Mouse (Mus musculus): ENCODE results near the gene Bag6. TPM values are rescaled to one million over a fixed set of nuclear protein-coding genes. Genes with fewer than 3 reads are reported as not detected.

The Bag6 gene
- polyA plus RNA-seq, 1 experiment from 2014 or later = 96.0 TPM

DNA sequence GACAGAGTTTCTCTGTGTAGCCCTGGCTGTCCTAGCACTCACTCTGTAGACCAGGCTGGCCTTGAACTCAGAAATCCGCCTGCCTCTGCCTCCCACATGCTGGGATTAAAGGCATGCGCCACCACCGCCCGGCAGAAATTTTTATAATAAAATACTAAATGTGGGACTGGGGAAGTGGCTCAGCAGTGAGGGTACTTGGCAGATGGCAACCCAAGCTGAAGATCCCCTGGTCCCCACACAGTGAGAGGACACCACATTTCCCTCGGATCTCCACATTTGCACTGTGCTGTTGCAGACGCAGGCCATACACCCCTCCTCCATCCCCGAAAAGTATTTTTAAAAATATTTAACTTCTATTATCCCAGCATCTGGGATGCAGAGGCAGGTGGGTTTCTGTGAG is 1.5 kb upstream of the Bag6 start:
- no peaks in the 10 kb centered on the region for H3K27me3 ChIP-seq (ENCODE audit: control insufficient read depth, insufficient read depth, low read length)
- no peaks in the 10 kb centered on the region for H3K9me3 ChIP-seq (ENCODE audit: control insufficient read depth, low read length)
- H3K4me2 ChIP-seq = no peak overlapping the region
- H3K9ac ChIP-seq (ENCODE audit: low read length) = no peak overlapping the region
- DNase-seq (ENCODE audit: low spot score, missing footprints) (no peak), ATAC-seq (ENCODE audit: low FRiP score) (no peak)
- no peak overlapping the region for H3K4me3 ChIP-seq (ENCODE audit: low read depth, low read length)
- H3K27ac ChIP-seq (ENCODE audit: low read depth, low read length) = no peak overlapping the region
- peaks cover 12% of the 10 kb centered on the region for H3K4me1 ChIP-seq (ENCODE audit: control insufficient read depth, insufficient read depth, low read length)
- WGBS = 92% methylated on average over 7 of the region's 7 CpGs
- H3K36me3 ChIP-seq (ENCODE audit: control insufficient read depth, insufficient read depth, low read length) = peaks cover 2% of the 10 kb centered on the region; the same call in 1 of the 2 replicates

DNA sequence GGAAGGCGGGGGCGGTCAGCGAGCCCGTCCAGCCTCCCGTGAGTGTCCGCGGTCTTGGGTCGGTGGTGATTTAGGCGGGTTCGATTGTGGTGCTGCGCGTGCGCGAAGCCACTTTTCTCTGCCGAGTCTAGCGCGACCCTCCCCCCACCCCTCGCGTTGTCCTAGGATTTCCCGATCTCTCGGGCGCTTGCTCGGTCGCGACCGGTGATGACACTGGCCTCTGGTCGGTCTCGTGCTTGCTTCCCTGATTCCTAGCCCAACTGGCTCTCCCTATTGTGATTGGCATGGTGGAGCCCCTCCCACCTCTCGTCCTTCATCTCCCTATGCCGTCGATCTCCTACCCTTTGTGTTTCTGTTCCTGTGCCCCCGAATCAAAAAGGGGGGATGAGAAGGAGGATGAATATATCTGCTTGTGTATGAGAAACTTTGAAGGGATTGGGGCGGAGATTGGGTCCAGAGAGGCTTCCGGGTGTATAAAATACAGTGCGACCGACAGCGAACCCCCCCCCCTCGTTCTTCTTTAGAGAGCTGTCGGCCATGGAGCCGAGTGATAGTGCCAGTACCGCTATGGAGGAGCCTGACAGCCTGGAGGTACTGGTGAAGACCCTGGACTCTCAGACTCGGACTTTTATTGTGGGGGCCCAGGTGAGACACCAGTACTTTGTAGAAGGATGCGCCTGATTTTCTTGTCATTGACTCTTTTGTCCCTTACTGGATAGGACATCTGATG is 778 bp downstream of the Bag6 start:
- peak overlapping the region; percentile 91 for H3K27ac ChIP-seq (ENCODE audit: low read depth, low read length)

DNA sequence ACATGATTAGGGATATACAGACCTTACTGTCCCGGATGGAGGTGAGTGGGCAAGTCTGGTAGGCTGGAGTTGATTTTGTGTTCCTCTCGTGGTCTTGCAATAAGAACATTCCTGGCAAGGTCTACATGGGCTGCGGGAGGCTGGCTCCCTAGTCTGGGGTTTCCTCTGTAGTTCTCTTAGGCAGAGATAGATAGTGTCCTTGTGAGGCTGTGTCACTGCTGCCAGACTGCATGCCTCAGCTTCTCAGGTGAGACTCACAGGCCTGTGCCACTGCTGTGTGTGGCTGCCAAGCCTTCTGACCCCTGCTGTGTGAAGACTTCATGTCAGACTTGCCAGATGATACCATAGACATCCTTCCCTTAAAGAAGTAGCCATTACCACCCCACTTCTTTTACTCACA is 4.3 kb downstream of the Bag6 start:
- Histone ChIP-seq H3K4me2 (no peak overlapping the region), H3K27me3 (ENCODE audit: control insufficient read depth, insufficient read depth, low read length) (no peaks in the 10 kb centered on the region; the same call in 1 of the 2 replicates), H3K9me3 (ENCODE audit: control insufficient read depth, low read length) (no peaks in the 10 kb centered on the region; the same call in 1 of the 2 replicates), H3K4me3 (ENCODE audit: low read depth, low read length) (no peak overlapping the region), H3K4me1 (ENCODE audit: control insufficient read depth, insufficient read depth, low read length) (peaks cover 12% of the 10 kb centered on the region), H3K9ac (ENCODE audit: low read length) (no peak overlapping the region), H3K27ac (ENCODE audit: low read depth, low read length) (no peak overlapping the region), H3K36me3 (ENCODE audit: control insufficient read depth, insufficient read depth, low read length) (peaks cover 41% of the 10 kb centered on the region)
- 95% methylated on average over 3 of the region's 3 CpGs for WGBS
- ATAC-seq (ENCODE audit: low FRiP score) (no peak), DNase-seq (ENCODE audit: low spot score, missing footprints) (no peak)

More for the DNA sequence above, 778 bp downstream of the Bag6 start:
- peak; percentile 91 for DNase-seq (ENCODE audit: low spot score, missing footprints)
- Histone ChIP-seq H3K36me3 (ENCODE audit: control insufficient read depth, insufficient read depth, low read length) (peaks cover 10% of the 10 kb centered on the region), H3K4me3 (ENCODE audit: low read depth, low read length) (peak overlapping the region; percentile 87), H3K9ac (ENCODE audit: low read length) (peak overlapping the region; percentile 76), H3K27me3 (ENCODE audit: control insufficient read depth, insufficient read depth, low read length) (no peaks in the 10 kb centered on the region), H3K9me3 (ENCODE audit: control insufficient read depth, low read length) (no peaks in the 10 kb centered on the region), H3K4me1 (ENCODE audit: control insufficient read depth, insufficient read depth, low read length) (peaks cover 12% of the 10 kb centered on the region), H3K4me2 (peak overlapping the region; percentile 85)
- peak; percentile 80 for ATAC-seq (ENCODE audit: low FRiP score)
- WGBS = under 1% methylated on average over 43 of the region's 43 CpGs

DNA sequence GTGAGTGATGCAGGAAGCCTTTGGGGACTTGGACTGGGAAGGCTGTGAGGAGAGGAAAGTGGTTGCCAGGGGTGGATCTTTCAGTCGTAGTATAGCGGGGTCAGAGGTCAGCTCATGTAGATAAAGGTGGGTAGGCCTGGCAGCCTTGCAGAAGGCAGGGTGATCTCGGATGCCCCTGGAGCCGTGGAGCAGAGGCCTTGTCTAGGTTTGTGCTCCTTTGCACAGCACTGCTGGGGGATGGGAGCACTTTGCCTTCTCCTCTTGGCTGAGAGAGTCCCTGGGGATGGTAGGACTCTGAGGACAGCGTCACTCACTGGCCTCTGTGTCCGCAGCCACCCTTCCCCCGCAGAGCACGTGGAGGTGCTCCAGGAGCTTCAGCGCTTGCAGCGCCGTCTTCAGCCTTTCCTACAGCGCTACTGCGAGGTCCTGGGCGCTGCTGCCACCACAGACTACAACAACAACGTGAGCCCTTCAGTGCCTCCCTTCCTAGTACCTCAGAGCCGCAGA is 5.6 kb downstream of the Bag6 start:
- no peaks in the 10 kb centered on the region; the same call in 1 of the 2 replicates for H3K27me3 ChIP-seq (ENCODE audit: control insufficient read depth, insufficient read depth, low read length)
- no peaks in the 10 kb centered on the region; the same call in 1 of the 2 replicates for H3K9me3 ChIP-seq (ENCODE audit: control insufficient read depth, low read length)
- DNase-seq (ENCODE audit: low spot score, missing footprints) (no peak), ATAC-seq (ENCODE audit: low FRiP score) (no peak)
- no peak overlapping the region for H3K27ac ChIP-seq (ENCODE audit: low read depth, low read length)
- no peak overlapping the region for H3K9ac ChIP-seq (ENCODE audit: low read length)
- H3K4me3 ChIP-seq (ENCODE audit: low read depth, low read length) = no peak overlapping the region
- WGBS = 84% methylated on average over 15 of the region's 16 CpGs
- no peak overlapping the region for H3K4me2 ChIP-seq
- peaks cover 54% of the 10 kb centered on the region for H3K36me3 ChIP-seq (ENCODE audit: control insufficient read depth, insufficient read depth, low read length)
- peaks cover 12% of the 10 kb centered on the region for H3K4me1 ChIP-seq (ENCODE audit: control insufficient read depth, insufficient read depth, low read length)

DNA sequence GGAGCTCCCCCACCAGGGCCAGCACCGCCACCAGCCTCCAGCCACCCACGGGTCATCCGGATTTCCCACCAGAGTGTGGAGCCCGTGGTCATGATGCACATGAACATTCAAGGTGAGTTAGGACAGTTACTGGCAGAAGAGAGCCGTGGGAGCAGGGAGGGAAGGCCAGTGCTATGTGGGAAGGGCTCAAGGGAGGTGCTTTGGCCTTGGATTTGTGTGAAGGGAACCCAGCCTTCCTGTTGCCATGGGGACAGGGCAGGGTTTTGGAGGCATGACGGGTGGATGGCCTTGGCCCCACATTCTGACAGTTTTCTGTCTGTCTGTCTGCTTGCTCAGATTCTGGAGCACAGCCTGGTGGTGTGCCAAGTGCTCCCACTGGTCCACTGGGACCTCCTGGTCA is 7.0 kb downstream of the Bag6 start:
- Histone ChIP-seq H3K9ac (ENCODE audit: low read length) (no peak overlapping the region), H3K9me3 (ENCODE audit: control insufficient read depth, low read length) (no peaks in the 10 kb centered on the region; the same call in 1 of the 2 replicates), H3K27me3 (ENCODE audit: control insufficient read depth, insufficient read depth, low read length) (no peaks in the 10 kb centered on the region; the same call in 1 of the 2 replicates), H3K4me1 (ENCODE audit: control insufficient read depth, insufficient read depth, low read length) (peaks cover 4% of the 10 kb centered on the region), H3K4me3 (ENCODE audit: low read depth, low read length) (no peak overlapping the region), H3K36me3 (ENCODE audit: control insufficient read depth, insufficient read depth, low read length) (peaks cover 64% of the 10 kb centered on the region), H3K4me2 (no peak overlapping the region), H3K27ac (ENCODE audit: low read depth, low read length) (no peak overlapping the region)
- no peak for ATAC-seq (ENCODE audit: low FRiP score)
- 93% methylated on average over 6 of the region's 6 CpGs for WGBS
- DNase-seq (ENCODE audit: low spot score, missing footprints) = no peak

DNA sequence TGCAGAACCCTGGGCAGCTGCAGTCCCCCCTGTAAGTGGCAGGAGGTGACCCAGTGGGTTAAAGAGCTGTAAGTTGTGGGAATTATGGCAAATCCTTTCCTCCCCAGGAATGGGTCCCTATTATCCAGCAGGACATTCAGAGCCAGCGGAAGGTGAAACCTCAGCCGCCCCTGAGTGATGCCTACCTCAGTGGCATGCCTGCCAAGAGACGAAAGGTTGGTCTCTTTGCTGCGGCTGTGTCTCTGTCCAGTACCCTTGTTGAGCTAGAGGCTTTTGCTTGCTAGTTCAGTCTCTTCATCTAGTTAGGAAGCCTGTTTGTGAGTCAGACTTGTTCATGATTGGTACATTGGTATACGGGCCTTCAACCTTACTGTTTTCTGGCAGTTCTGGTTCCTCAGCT is 11.2 kb downstream of the Bag6 start:
- 87% methylated on average over 5 of the region's 5 CpGs for WGBS
- no peak overlapping the region for H3K27ac ChIP-seq (ENCODE audit: low read depth, low read length)
- H3K4me1 ChIP-seq (ENCODE audit: control insufficient read depth, insufficient read depth, low read length) = no peaks in the 10 kb centered on the region
- no peak overlapping the region for H3K4me3 ChIP-seq (ENCODE audit: low read depth, low read length)
- DNase-seq (ENCODE audit: low spot score, missing footprints) (no peak), ATAC-seq (ENCODE audit: low FRiP score) (no peak)
- H3K36me3 ChIP-seq (ENCODE audit: control insufficient read depth, insufficient read depth, low read length) = peaks cover 66% of the 10 kb centered on the region
- H3K9me3 ChIP-seq (ENCODE audit: control insufficient read depth, low read length) = no peaks in the 10 kb centered on the region; the same call in 1 of the 2 replicates
- no peak overlapping the region for H3K9ac ChIP-seq (ENCODE audit: low read length)
- no peak overlapping the region for H3K4me2 ChIP-seq
- no peaks in the 10 kb centered on the region; the same call in 1 of the 2 replicates for H3K27me3 ChIP-seq (ENCODE audit: control insufficient read depth, insufficient read depth, low read length)

DNA sequence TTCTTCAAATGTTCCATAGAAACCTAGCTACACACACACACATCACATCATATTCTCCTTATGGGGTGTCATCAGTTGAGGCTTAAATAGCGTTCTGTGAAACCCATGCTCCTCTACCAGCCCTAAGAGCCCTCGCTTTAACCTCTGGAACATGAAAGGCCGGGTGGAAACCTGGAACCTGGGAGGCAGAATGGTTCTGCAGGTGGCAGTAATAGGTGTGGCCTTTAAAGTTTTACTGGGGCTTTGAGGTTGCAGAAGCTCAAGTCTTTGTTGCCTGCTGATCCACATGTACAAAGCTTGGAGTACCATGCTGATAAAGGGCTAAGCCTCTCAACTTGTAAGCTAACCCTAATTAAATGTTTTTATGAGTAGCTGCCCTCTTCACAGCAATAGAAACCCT is 12.4 kb downstream of the Bag6 start:
- H3K4me1 ChIP-seq (ENCODE audit: control insufficient read depth, insufficient read depth, low read length) = no peaks in the 10 kb centered on the region
- peaks cover 66% of the 10 kb centered on the region for H3K36me3 ChIP-seq (ENCODE audit: control insufficient read depth, insufficient read depth, low read length)
- WGBS = 61% methylated on average over 3 of the region's 3 CpGs
- no peak overlapping the region for H3K4me2 ChIP-seq
- H3K9me3 ChIP-seq (ENCODE audit: control insufficient read depth, low read length) = no peaks in the 10 kb centered on the region; the same call in 1 of the 2 replicates
- ATAC-seq (ENCODE audit: low FRiP score) (no peak), DNase-seq (ENCODE audit: low spot score, missing footprints) (peak; percentile 90)
- no peaks in the 10 kb centered on the region; the same call in 1 of the 2 replicates for H3K27me3 ChIP-seq (ENCODE audit: control insufficient read depth, insufficient read depth, low read length)
- no peak overlapping the region for H3K4me3 ChIP-seq (ENCODE audit: low read depth, low read length)
- H3K9ac ChIP-seq (ENCODE audit: low read length) = no peak overlapping the region
- H3K27ac ChIP-seq (ENCODE audit: low read depth, low read length) = no peak overlapping the region; the same call in 1 of the 2 replicates

DNA sequence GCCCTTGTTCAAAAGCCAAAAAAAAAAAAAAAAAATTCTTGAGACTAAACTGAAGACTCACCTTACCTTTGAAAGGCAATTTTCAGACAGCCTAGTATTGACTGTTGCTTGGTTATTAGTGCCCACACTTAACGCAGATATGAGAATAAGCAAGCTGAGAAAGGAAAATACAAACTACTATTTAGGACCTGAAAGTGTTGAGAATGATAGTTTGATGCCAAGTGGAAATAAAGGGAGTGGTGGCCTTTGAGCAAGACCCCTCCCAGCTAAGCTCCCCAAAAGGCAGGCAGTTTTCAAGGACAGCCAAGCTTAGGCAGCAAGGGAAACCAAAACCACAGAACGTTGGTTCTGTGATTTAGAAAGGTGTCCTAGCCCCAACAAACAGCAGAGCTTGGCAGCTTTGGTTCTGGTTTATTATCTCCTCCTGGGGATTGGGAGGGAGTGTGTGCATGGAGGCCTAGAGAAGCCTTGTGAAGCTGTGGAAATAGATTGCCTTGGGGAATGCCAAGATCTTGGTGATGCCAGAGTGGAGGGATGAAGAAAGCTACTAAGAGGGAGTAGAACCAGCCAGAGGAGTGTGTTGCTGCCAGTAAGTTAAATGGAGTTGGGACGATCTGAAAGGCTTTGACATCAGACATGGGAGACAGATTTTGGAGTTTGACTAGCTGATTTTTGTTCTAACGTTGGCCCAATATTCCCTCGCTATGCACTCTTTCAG is 13.1 kb downstream of the Bag6 start:
- no peaks in the 10 kb centered on the region for H3K4me1 ChIP-seq (ENCODE audit: control insufficient read depth, insufficient read depth, low read length)
- DNase-seq (ENCODE audit: low spot score, missing footprints) (no peak), ATAC-seq (ENCODE audit: low FRiP score) (0 out of 2 replicates have a peak, but pooled peaks have one; percentile 16)
- peaks cover 66% of the 10 kb centered on the region for H3K36me3 ChIP-seq (ENCODE audit: control insufficient read depth, insufficient read depth, low read length)
- WGBS = 72% methylated on average over 5 of the region's 5 CpGs
- no peak overlapping the region for H3K27ac ChIP-seq (ENCODE audit: low read depth, low read length)
- H3K9me3 ChIP-seq (ENCODE audit: control insufficient read depth, low read length) = no peaks in the 10 kb centered on the region; the same call in 1 of the 2 replicates
- no peak overlapping the region for H3K4me2 ChIP-seq
- H3K9ac ChIP-seq (ENCODE audit: low read length) = no peak overlapping the region
- no peak overlapping the region for H3K4me3 ChIP-seq (ENCODE audit: low read depth, low read length)
- H3K27me3 ChIP-seq (ENCODE audit: control insufficient read depth, insufficient read depth, low read length) = no peaks in the 10 kb centered on the region; the same call in 1 of the 2 replicates

DNA sequence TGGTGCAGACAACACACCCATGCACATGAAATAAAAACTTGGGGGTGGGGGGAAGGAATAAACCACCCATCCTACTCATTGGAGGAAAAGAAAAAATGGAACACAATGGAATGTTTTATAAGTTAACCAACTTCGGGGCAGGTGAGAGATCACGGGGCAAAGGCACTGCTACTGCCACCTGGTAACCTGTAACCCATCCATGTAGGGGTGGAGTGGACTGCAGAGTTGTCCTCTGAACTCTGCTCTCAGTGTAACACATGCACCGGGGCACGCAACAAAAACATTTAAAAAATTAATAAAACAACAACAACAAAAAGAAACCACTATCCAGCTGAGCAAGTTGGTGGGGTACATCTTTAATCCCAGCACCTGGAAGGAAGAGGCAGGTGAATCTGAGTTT is 17.1 kb downstream of the Bag6 start:
- peaks cover 67% of the 10 kb centered on the region for H3K36me3 ChIP-seq (ENCODE audit: control insufficient read depth, insufficient read depth, low read length)
- H3K4me3 ChIP-seq (ENCODE audit: low read depth, low read length) = no peak overlapping the region
- WGBS = 96% methylated on average over 4 of the region's 4 CpGs
- H3K9ac ChIP-seq (ENCODE audit: low read length) = no peak overlapping the region
- H3K4me2 ChIP-seq = no peak overlapping the region
- ATAC-seq (ENCODE audit: low FRiP score) (no peak), DNase-seq (ENCODE audit: low spot score, missing footprints) (no peak)
- no peaks in the 10 kb centered on the region for H3K27me3 ChIP-seq (ENCODE audit: control insufficient read depth, insufficient read depth, low read length)
- no peaks in the 10 kb centered on the region for H3K9me3 ChIP-seq (ENCODE audit: control insufficient read depth, low read length)
- H3K4me1 ChIP-seq (ENCODE audit: control insufficient read depth, insufficient read depth, low read length) = no peaks in the 10 kb centered on the region
- H3K27ac ChIP-seq (ENCODE audit: low read depth, low read length) = no peak overlapping the region

All from midbrain, embryonic 11.5 days (tissue).